Mouse (Mus musculus): ENCODE measurements at regions not wholly inside any gene's neighbourhood (a gene's known extent, or its start where the extent isn't known, plus 50 kb on each side); places are given as distances from the start of the nearest gene placed in this dataset.

DNA sequence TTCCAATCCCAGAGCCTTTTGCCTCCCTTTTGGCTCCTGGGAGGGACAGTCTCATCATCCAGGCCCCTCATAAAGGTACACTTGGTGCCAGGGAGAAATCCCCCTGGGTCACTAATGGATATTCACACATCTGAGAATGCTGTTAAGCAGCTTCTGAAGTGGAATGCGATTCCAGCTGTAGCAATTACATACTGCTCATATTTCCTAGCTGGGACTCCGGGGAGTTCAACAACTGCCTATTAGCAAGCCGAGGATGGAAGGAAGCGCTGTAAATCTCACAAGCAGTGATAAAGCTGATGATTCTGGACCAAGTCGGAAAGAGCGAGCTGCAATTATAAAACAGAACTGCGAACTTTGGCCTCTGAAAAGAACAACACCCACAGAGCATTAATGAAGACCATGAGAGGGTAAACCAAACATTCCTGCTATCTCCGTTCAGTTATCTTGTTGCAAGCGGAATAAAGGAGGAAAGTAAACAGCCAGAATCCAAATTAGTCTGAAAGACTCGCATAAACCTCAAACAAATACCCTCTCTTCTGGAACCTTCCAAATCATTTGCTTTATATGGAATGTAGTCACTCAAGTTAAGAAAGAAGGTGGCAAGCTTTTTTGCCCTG, 82.8 kb upstream of the Hgf start:
- H3K27me3 ChIP-seq (ENCODE audit: control insufficient read depth, insufficient read depth, low read length), result no peaks in the 10 kb centered on the region
- peak overlapping the region; percentile 56 for H3K4me2 ChIP-seq (ENCODE audit: low read depth, low read length)
- no peaks in the 10 kb centered on the region for H3K9me3 ChIP-seq (replicated peaks; ENCODE audit: control insufficient read depth, low read length)
- no peak overlapping the region; the same call in 1 of the 2 replicates for H3K9ac ChIP-seq (replicated peaks; ENCODE audit: low read depth, low read length)
- H3K4me1 ChIP-seq (ENCODE audit: control insufficient read depth, insufficient read depth), result peaks cover 6% of the 10 kb centered on the region; the same call in 1 of the 2 replicates
- no peaks in the 10 kb centered on the region for H3K36me3 ChIP-seq (replicated peaks; ENCODE audit: control insufficient read depth, insufficient read depth, low read length)
- WGBS, result 22% methylated on average over 10 of the region's 10 CpGs
- TF ChIP-seq CTCF (IDR thresholded peaks at IDR 0.05; ENCODE audit: low read depth) (no peak), EP300 (IDR thresholded peaks at IDR 0.05; ENCODE audit: low read depth) (no peak)
- DNase-seq (ENCODE audit: low spot score), result peak; percentile 25
- peak overlapping the region; percentile 29 for H3K4me3 ChIP-seq (ENCODE audit: low read depth, low read length)
- peak overlapping the region; percentile 76 for H3K27ac ChIP-seq (ENCODE audit: low read depth)
- ATAC-seq (ENCODE audit: insufficient read depth, low read depth), result peak; percentile 58; the same call in 1 of the 2 replicates

DNA sequence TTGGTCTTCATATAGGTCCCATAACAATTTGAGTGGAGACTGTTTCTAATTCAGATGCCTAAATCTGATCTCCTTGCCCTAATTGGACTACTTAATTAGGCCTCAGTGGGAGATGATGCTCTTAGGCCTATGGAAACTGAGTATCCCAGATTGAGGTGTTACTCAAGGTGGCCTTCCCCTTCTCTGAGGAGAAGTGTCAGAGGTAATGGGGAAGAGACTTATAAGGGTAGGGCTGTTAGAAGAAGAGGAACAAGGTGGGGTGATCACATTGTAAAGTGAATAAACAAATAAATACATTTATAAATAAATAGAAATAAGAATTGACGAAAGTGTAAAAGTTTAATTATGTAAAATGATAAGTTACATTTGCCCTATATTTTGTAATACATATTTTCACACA, 65.3 kb upstream of the Hgf start:
- ATAC-seq (ENCODE audit: insufficient read depth, low read depth), result no peak
- no peak for DNase-seq (ENCODE audit: low spot score)
- no peaks in the 10 kb centered on the region for H3K27me3 ChIP-seq (ENCODE audit: control insufficient read depth, insufficient read depth, low read length)
- H3K4me2 ChIP-seq (ENCODE audit: low read depth, low read length), result no peak overlapping the region
- no peaks in the 10 kb centered on the region for H3K36me3 ChIP-seq (replicated peaks; ENCODE audit: control insufficient read depth, insufficient read depth, low read length)
- H3K27ac ChIP-seq (ENCODE audit: low read depth), result no peak overlapping the region
- H3K4me1 ChIP-seq (ENCODE audit: control insufficient read depth, insufficient read depth), result no peaks in the 10 kb centered on the region
- no peak overlapping the region for H3K9ac ChIP-seq (replicated peaks; ENCODE audit: low read depth, low read length)
- H3K9me3 ChIP-seq (replicated peaks; ENCODE audit: control insufficient read depth, low read length), result no peaks in the 10 kb centered on the region
- no peak overlapping the region for H3K4me3 ChIP-seq (ENCODE audit: low read depth, low read length)
- TF ChIP-seq CTCF (IDR thresholded peaks at IDR 0.05; ENCODE audit: low read depth) (no peak), EP300 (IDR thresholded peaks at IDR 0.05; ENCODE audit: low read depth) (no peak)
- 73% methylated on average over 1 of the region's 1 CpGs for WGBS

DNA sequence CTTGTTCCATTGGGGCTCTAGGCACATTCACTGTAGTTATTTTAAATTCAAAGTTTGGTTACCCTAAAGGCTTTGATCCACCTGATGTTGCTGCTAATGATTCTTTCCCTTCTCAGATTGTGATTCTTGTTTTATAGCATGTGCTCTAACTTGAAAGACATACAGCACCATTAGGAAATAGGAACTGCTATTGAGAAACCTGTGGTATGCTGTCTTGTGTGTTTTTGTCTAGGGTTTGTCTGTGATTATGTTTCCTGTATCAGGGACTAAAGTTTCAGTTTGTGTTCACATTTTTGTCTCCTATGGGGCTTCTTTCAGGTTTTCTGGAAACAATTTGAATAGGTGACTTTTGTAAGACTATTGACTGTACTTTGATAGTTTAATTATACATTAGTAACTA, 63.5 kb upstream of the Hgf start:
- no peak overlapping the region for H3K27ac ChIP-seq (ENCODE audit: low read depth)
- H3K4me1 ChIP-seq (ENCODE audit: control insufficient read depth, insufficient read depth), result no peaks in the 10 kb centered on the region
- no peak for DNase-seq (ENCODE audit: low spot score)
- no peak overlapping the region for H3K9ac ChIP-seq (replicated peaks; ENCODE audit: low read depth, low read length)
- no peaks in the 10 kb centered on the region for H3K36me3 ChIP-seq (replicated peaks; ENCODE audit: control insufficient read depth, insufficient read depth, low read length)
- no peaks in the 10 kb centered on the region for H3K9me3 ChIP-seq (replicated peaks; ENCODE audit: control insufficient read depth, low read length)
- no peak overlapping the region for H3K4me2 ChIP-seq (ENCODE audit: low read depth, low read length)
- ATAC-seq (ENCODE audit: insufficient read depth, low read depth), result no peak
- no peak for TF ChIP-seq CTCF (IDR thresholded peaks at IDR 0.05; ENCODE audit: low read depth)
- no peak for TF ChIP-seq EP300 (IDR thresholded peaks at IDR 0.05; ENCODE audit: low read depth)
- no peak overlapping the region for H3K4me3 ChIP-seq (ENCODE audit: low read depth, low read length)
- H3K27me3 ChIP-seq (ENCODE audit: control insufficient read depth, insufficient read depth, low read length), result no peaks in the 10 kb centered on the region

DNA sequence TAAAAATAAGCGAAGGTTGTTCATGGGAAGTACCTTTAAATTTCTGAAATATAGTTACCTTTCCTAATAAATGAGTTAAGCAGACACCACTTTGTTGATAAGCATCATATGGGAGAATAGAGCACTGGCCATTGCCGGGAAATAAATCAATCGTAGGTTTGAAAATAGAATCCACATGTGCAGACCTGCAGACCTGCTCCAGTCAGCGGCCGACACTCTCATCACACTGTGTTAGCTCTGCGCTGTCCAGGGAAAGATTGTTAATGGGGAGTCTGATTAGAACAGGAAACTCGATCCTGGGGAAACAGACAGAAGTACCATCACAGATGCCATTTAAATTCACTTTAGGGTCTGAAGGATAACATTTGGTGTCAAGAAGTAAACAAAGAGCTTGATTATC, 53.4 kb upstream of the Hgf start:
- DNase-seq (ENCODE audit: low spot score) (no peak), ATAC-seq (ENCODE audit: insufficient read depth, low read depth) (no peak)
- Histone ChIP-seq H3K9ac (replicated peaks; ENCODE audit: low read depth, low read length) (no peak overlapping the region), H3K9me3 (replicated peaks; ENCODE audit: control insufficient read depth, low read length) (no peaks in the 10 kb centered on the region), H3K27me3 (ENCODE audit: control insufficient read depth, insufficient read depth, low read length) (no peaks in the 10 kb centered on the region), H3K27ac (ENCODE audit: low read depth) (no peak overlapping the region), H3K4me1 (ENCODE audit: control insufficient read depth, insufficient read depth) (no peaks in the 10 kb centered on the region), H3K4me2 (ENCODE audit: low read depth, low read length) (no peak overlapping the region), H3K36me3 (replicated peaks; ENCODE audit: control insufficient read depth, insufficient read depth, low read length) (no peaks in the 10 kb centered on the region), H3K4me3 (ENCODE audit: low read depth, low read length) (no peak overlapping the region)
- TF ChIP-seq CTCF (IDR thresholded peaks at IDR 0.05; ENCODE audit: low read depth) (no peak), EP300 (IDR thresholded peaks at IDR 0.05; ENCODE audit: low read depth) (no peak)
- 46% methylated on average over 7 of the region's 7 CpGs for WGBS

Data from heart, postnatal 0 days (tissue).